Mouse (Mus musculus) left cerebral cortex, adult 2 months (tissue): ENCODE data around the gene Fkbp6. TPM values are rescaled to one million over a fixed set of nuclear protein-coding genes. Genes with fewer than 3 reads are reported as not detected.

Experiments
- DNase-seq, 2 experiments: peaks; one replicate each; pipeline ENCODE4 v3.0.0; 2021 to 2022; ENCODE audit warnings: low spot score in 2 of 2, mixed read lengths in 1 of 2; ENCODE audit errors: extremely low spot score in 1 of 2
- H3K27ac ChIP-seq: fragments of 200-600 bp; 2 replicates; pipeline ENCODE4 v1.8.1; 2022
- H3K4me3 ChIP-seq: fragments of 200-600 bp; 2 replicates; pipeline ENCODE4 v1.8.1; 2022
- CTCF ChIP-seq: fragments of 200-600 bp; IDR thresholded peaks from 2 replicates; pipeline ENCODE4 v1.8.1; 2022; ENCODE audit warnings: antibody characterized with exemption, mild to moderate bottlenecking, moderate library complexity
- intact Hi-C: fragments of 180-260 bp; cut with DNase I; formaldehyde crosslinking; loops from one replicate; pipeline ENCODE4 v1.15.1; 2025
- total RNA-seq, 2 experiments: library from RNA; stranded (reverse); gene quantifications; 2 replicates each; pipeline ENCODE4 v1.2.3; 2021

Gene Fkbp6
- total RNA-seq, 2 experiments from 2014 or later = 0.44 TPM; not detected in 1

DNA sequence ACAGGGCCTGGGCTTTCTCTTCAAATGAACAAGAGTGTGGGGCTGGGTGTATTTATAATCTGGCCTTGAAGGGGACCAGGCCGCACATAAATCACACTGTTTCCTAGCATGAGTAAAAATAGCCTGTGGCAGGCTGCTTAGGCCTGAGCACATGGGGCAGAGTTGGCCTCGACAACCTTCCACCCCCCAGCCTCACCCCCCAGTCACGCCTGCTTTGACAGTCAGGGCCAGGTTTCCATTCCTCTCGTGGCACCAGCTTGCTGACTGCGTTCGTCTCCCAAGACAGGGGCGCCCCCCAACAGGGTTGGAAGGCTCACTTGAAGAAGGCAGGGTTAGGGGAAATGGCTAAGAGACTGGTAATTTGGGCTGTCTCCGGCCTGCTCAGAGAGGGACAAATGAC, 80.4 kb downstream of the Fkbp6 start:
- DNase-seq = no peak
- intact Hi-C loops = no loop called here
- H3K27ac ChIP-seq = no peak overlapping the region

DNA sequence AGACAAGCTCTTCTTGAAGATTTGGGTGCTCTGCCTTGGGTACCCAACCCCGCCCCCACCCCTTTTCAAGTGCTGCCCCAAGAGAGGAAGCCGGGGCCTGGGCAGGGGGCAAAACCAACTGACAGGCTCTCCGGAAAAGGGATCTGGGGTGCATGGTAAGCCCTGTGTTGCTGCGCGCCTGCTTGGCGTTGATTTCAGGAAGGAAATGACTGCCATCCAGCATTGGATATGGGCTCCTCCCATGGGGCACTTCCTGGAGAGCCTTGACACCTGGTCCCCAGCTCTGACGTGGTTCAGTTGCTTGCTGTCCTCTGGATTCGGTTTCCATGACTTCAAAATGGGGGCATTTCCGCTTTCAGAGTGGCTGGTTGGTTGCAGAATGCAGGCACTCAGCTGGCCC, 85.3 kb downstream of the Fkbp6 start:
- no peak for DNase-seq
- no peak overlapping the region for H3K4me3 ChIP-seq
- intact Hi-C loops = no loop called here
- no peak for TF ChIP-seq CTCF
- no peak overlapping the region for H3K27ac ChIP-seq

More for the DNA sequence above, 80.4 kb downstream of the Fkbp6 start:
- TF ChIP-seq CTCF = no peak
- H3K4me3 ChIP-seq = no peak overlapping the region

DNA sequence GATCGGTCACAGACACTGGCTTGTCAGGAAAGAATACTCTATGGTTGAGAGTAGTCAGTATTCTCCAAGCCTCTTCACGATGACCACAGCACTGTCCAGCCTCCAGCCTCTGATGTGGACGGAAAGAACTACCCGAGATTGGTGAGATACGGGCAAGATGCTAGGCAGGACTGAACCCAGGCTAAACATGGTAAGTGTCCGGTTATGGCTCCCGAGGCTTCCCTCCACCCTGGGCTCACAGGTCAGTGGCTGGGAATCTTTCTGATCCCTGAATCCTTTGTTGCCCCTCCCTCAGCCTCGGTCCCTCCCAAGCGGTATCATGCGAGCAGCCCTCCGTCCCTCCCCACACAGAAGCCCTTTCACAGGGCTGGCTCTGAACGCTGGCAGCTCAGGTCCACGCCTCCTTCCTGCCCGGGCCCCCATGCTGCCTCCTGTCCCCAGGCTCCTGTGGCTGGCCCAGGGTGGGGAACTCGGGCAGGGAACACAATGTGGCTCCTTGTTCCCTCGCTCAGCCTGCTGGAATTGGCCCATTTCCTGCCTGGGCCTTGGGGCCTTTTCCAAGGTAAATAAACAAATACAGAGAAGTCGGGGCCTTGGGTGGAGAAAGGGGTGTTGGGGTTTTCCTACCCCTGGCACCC, 85.9 kb downstream of the Fkbp6 start:
- TF ChIP-seq CTCF = no peak
- Histone ChIP-seq H3K4me3 (no peak overlapping the region), H3K27ac (0 out of 2 replicates have a peak overlapping the region, but pooled peaks have one; percentile 3)
- intact Hi-C loops = no loop called here
- peak; percentile 25 to 64 for DNase-seq

DNA sequence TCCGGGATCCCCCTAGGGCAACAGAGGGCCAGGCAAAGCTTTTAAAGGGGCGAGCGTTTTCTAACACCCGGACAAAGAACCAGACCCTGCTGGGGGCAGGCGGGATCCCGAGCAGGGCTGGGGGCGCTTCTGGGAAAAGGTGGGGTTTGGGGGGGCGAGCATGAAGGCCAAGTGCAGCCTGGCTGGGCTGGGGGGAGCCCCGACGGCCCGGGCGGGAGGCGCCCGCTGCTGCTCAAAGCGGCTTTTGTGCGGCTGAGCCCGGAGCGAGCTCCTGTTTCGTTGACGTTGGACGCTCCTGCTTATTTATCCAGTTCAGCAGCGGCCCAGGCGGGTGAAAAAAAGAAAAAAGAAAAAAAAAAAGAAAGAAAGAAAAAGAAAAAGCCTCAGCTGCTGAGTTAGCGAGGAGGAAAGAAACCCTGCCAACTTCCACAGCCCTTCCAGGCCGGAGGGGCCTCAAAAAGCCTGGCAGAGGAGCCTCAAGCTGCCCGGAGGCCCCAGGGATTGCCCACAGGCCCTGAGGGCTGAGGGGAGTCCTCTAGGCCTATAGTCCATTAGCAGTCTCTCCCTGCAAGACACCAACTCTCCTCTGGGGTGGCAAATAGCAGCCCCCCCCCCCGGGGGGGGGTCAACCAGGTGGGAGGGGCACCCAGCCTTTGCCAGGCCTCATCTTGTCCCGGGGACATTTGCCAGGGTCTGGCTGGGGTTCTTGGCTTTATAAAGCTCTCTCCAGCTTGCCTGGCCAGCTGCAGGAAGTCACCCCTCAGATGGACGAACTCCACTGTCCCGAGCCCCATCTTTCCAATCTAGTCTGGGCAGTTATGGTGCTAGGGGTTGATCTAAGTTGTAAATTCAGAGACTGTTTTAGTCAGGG, 91.3 kb downstream of the Fkbp6 start:
- peak in 1 of 2 experiments; percentile 29 for DNase-seq
- Histone ChIP-seq H3K4me3 (no peak overlapping the region), H3K27ac (peak overlapping the region; percentile 30; the same call in 1 of the 2 replicates)
- no peak for TF ChIP-seq CTCF
- intact Hi-C loops = no loop called here

DNA sequence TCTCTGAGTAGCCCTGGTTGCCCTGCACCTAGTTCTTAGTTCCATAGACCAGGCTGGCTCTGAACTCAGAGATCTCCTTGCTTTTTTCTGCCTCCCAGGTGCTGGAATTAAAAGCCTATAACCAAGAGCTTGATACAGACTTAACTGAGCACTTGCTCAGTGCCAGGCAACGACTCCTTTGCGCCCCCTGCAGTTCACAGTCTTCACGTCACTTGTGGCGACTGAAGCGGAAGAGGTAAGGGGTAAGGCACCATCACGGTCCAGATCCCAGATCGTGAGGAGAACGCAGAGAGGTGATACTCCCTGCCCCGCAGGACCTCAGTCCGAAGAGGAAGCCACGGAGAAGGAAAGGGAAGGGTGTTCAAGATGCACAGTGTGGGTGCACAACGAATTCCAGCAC, 92.3 kb downstream of the Fkbp6 start:
- H3K27ac ChIP-seq = no peak overlapping the region

DNA sequence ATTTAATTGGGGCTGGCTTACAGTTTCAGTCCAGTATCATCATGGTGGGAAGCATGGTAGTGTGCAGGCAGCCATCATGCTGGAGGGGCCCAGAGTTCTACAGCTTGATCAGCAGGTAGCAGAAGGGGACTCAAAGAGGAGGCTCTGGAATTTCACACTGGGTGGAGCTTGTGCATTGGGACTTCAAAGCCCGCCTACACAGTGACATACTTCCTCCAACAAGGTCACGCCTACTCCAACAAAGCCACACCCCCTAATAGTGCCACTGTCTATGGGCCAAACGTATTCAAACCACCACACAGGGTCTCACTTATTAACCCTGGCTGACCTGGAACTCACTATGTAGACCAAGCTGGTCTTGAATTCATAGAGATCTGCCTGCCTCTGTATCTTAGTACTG, 93.7 kb downstream of the Fkbp6 start:
- intact Hi-C loops = no loop called here
- no peak for TF ChIP-seq CTCF
- no peak for DNase-seq

More for the DNA sequence above, 92.3 kb downstream of the Fkbp6 start:
- no peak for DNase-seq
- intact Hi-C loops = no loop called here
- no peak; the same call in none of the 2 replicates for TF ChIP-seq CTCF
- H3K4me3 ChIP-seq = no peak overlapping the region

DNA sequence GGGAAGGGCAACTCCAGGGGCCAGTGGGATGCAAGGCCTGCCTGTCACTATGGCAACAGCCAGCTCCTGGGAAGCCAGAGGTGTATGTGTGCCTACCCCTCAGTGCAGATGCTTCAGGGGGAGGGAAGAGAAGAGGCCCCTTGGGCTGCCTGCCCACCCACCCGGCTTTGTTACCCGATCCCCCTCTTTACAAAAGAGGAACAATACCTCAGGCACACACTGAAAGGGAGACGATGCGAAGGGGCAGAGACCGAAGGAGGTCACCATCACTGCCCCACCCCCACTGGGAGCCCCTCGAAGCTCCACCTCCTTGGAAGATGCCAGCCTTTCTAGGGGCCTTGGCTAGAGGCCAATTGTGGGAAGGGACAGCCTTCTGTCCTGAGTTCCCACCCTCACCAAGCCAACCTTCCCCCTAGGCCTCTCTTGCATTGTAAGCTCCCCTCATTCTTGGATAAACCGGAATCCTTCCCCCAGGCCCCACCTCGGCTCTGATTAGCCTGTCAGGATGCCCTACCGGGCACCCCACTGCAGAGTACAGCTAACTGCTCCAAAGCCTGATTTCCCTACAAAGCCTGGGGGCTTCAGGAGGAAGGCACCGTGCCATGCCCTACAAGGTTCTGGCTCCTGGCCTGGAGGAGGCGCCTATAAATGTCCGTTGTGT, 96.0 kb downstream of the Fkbp6 start:
- Histone ChIP-seq H3K27ac (no peak overlapping the region), H3K4me3 (no peak overlapping the region)
- intact Hi-C loops = no loop called here
- no peak for DNase-seq
- TF ChIP-seq CTCF = no peak

More for the DNA sequence above, 93.7 kb downstream of the Fkbp6 start:
- H3K27ac ChIP-seq = no peak overlapping the region
- H3K4me3 ChIP-seq = no peak overlapping the region

DNA sequence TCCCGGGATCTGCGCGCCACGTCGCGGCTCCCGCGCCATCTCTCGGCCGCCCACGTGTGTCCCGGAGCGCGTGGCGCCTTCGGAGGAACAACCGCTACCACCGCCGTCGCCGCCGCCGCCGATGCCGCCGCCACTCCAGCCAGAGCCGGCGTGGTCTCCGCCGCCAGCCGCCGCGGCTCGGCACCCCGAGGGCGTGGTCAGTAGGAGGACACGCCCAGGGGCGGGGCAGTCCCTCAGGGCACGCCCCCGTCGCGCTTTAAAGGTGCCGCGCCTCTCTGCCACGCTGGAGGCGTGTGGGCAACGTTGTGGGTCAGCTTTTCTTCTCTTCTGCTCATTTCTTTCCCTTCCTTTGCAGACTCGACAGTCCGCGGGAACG, 98.8 kb downstream of the Fkbp6 start, which contains the start of gene Fzd9:
Fzd9 (minus strand) TSS at position 152 of the 376 bp plus-strand sequence.
- peak; percentile 86 for DNase-seq
- peak within 1 kb of the TSS; percentile 50 for H3K4me3 ChIP-seq
- TF ChIP-seq CTCF = no peak
- intact Hi-C loops = no loop called here
- no peak within 1 kb of the TSS for H3K27ac ChIP-seq

DNA sequence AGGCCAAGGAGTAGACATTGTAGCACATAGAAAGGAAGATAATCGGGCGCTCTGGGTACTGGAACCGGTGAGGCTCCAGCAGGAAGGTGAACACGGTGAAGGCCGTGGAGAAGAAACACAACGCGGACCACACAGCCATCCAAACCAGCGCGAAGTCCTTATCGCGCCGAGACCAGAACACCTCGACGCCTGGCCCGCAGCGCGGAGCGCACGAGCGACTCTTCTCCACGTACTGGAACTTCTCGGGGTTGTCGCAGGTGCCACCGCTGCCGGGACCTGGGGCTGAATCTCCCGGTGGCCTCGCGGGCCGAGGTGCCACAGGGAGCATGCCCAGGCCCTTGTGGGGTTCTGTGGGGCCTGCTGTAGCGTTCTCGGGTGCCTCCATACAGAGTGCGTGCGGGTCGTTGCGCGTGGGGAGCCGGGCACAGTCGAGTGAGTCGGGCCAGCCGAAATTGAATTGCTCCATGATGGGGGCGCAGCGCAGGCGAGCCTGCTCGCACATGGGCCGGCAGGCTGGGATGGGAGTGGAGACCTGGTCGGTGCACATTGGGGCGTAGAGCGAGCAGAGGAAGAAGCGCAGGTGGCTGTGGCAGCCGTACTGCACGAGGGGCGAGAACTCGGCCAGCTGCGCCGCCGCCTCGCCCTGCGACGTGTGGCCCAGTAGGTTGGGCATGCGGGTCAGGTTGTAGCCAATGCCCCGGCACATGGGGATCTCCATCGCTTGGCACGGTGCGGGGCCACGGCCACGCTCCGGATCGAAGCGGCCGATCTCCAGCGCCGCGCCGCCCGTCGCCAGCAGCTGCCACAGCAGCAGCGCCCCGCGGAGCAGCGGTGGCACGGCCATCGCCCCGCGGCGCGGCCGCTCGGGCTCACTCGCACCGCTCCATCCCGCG, 99.4 kb downstream of the Fkbp6 start:
- no peak overlapping the region for H3K27ac ChIP-seq
- DNase-seq = peak in 1 of 2 experiments; percentile 22
- TF ChIP-seq CTCF = no peak
- intact Hi-C loops = no loop called here
- peak overlapping the region; percentile 50 for H3K4me3 ChIP-seq

DNA sequence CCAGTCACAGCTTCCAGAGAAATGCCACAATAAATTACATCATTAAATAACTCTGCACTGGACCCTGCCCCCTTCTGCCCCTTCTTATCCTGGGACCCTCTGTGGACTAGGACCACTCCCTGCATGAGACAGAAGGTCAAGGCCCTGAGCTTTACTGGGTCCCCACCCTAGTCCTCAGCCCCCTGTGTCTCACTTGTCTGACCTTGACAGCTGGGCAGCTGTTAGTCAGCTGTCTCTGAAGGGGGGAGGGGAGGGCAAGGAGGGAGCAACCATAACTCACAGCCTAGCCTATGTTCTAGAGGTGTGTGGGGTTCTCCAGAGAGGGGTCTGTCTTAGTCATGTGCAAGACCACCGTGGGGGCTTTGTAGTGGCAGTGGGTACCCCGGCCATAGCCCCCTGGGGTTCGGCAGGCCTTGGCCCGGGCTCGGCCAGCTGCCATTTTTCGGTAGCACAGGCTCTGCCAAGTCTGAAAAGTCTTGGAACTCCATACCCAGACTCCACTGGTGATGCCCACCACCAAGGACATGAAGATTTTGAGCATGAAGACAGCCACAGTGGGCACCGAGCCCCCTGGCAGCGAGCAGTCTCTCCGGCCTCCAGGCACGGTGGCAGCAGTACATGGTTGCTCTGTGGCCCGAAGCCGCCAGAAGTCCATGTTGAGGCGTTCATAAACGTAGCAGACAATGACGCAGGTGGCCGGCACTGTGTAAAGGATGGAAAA, 100.7 kb downstream of the Fkbp6 start:
- intact Hi-C loops = loop anchor here (5.0 kb wide), 1 partner anchor 33 kb away; no protein-coding TSS in a partner anchor
- DNase-seq = no peak
- no peak overlapping the region for H3K27ac ChIP-seq
- no peak for TF ChIP-seq CTCF
- no peak overlapping the region for H3K4me3 ChIP-seq

DNA sequence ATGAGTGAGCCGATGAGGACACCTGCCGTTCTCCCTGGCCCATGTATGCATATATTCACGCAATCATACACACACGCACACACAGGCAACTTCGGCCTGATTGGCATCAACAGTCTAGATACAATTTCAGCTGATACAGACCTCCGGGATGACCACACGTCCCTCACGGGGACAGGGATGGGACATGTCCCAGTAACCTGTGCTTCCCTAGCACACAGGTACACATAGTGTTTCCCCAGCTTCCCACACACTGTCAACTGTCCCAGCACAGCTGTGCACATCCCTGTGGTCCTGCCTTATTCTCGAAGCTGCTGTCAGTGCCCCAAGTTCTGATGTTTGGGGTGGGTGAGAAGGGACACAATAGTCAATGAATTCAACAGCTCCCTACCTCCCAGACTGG, 102.5 kb downstream of the Fkbp6 start:
- no peak overlapping the region for H3K4me3 ChIP-seq

More for the DNA sequence above, 102.5 kb downstream of the Fkbp6 start:
- intact Hi-C loops = loop anchor here (5.0 kb wide), 1 partner anchor 35 kb away; no protein-coding TSS in a partner anchor
- TF ChIP-seq CTCF = no peak
- DNase-seq = no peak
- no peak overlapping the region for H3K27ac ChIP-seq
